Mouse (Mus musculus) A20 (cell line): ENCODE measurements at regions not wholly inside any gene's neighbourhood (a gene's known extent, or its start where the extent isn't known, plus 50 kb on each side); places are given as distances from the start of the nearest gene placed in this dataset.
A peak's percentile ranks its signal among the peaks of the same experiment; 100 is the strongest.

Experiments
- DNase-seq: peaks from one replicate; pipeline ENCODE4 v3.0.0-alpha.2; 2011; ENCODE audit warnings: low read depth, low spot score

DNA sequence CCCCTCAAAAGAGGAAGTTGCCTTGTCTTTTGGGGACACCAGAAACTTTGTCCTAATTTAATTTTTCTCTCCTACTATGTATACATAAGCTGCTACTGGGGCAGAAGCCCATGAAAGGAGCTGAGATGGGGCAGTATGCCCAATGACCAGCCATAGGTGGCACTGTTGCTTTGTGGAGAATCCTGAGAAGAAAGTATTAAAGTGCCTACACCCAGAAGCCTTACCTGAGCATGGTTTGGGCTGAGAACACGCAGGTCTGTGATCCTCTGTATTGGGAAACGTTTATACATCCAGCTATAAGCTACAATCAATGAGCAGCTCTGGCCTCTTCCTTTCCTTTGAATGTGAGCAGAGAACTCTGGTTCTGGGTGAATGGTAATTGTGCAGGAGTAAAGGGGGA, 1088.5 kb downstream of the Jrkl start:
- DNase-seq: peak; percentile 51

DNA sequence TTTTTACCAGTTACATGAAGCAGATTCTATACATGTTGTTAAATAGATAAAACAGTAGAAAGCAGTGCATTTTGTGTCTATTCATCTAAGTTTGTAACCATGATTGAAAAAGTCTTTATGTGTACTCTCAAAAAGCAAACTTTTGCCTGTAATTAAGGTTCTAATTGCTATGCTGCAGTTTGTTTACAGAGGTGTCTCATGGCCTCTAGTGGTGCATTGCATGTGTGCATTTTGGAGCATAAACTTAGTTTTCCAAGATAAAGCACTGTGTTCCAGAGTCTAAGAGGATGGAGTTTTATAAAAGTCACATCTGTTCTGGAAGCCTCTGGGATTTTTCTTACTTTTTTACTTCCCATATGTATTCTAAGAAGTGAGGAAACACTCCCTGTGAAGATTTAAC, 1132.3 kb downstream of the Jrkl start:
- DNase-seq: peak; percentile 3
